Mouse (Mus musculus) testis, postnatal 10 days (tissue): ENCODE data around the gene Snx25.
"Not testable (repeated sequence)": the region's sequence is repeated elsewhere in the genome, so short reads cannot be mapped to it uniquely, and the experiment has no call there.

Experiments used
- DNase-seq: peaks from one replicate; pipeline ENCODE4 v3.0.0; 2021; ENCODE audit warnings: low spot score

Gene Snx25

DNA sequence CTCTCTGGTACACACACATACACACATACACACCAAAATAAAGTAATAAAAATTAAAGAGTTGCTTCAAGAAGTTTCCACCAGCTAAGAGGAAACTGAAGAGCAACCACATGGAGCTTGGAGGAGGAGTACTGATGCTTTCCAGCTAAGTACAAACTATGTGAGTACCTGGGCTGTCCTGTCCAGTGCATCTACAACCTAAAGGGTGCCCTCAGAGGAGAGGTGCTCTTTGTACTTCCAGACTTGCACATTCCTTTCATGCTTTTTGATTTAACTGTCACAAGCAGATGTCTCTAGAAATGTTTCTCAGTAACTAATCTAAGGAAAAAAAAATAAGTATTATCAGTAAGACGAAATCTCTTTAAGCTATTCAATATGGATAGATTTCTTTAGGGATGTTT lies 14.6 kb downstream of the Snx25 start:
- DNase-seq: no peak

GRCm38 (mm10) chr8:46135546-46135945 lies 16.4 kb downstream of the Snx25 start:
- not testable (repeated sequence) for DNase-seq

DNA sequence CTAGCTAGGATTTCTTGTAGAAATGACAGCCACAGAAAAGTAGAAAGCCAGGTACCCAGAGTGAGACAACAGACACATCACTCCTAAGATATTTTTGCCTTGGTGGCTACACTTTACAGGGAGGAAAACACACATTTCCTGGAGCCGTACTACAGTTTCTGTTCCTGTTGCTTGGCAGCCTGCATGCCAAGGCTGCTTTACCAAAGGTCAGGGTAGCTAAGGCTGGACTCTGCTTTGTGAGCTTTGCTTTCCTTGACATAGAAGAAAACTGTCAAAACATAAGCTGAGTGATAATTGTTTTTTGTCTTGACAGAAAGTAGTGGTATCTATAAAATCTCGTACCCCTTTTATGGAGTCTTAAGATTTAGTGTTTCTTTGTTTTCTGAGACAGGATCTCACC lies 21.5 kb downstream of the Snx25 start:
- DNase-seq: no peak

DNA sequence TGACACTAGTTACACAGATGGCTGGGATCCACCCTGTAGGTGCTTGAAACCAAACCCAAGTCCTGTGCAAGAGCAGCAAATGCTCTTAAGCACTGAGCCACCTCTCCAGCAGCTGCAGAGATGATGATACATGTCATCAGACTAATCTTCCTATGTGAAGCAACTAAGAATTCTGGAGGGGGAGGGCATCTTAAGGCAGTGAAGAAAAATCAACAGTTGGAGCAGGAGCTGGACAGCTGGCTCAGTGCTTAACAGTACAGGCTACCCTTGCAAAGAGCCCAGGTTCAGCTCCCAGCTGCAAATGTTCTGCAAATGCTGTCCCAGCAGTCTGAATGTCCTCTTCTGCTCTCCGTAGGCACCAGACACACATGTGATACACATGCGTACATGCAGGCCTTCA lies 29.5 kb downstream of the Snx25 start:
- no peak for DNase-seq

DNA sequence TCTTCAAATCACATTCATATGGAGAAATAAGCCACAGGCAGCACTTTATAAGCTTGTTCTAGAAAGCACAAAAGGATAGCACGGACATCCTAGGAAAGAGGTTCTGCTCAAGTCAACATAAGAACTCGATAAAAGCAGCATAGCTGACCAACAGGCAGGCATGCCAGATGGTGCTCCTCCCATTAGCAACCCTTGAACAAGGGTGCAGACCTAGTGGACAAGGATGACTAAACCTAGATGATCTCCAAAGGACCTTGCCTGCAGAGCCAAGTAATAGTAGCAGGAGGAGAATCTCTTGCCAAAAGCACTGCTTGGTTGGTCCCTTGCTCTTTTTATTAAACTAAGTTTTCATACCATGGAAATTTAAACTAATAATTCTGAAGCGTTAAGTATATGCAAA lies 32.8 kb downstream of the Snx25 start:
- no peak for DNase-seq

- DNase-seq: no peak
Observed at GRCm38 (mm10) chr8:46117172-46117571, 34.8 kb downstream of the Snx25 start.

- DNase-seq: not testable (repeated sequence)
Observed at GRCm38 (mm10) chr8:46113421-46114170, 38.4 kb downstream of the Snx25 start.

GRCm38 (mm10) chr8:46107690-46108089 lies 44.3 kb downstream of the Snx25 start:
- DNase-seq: no peak

DNA sequence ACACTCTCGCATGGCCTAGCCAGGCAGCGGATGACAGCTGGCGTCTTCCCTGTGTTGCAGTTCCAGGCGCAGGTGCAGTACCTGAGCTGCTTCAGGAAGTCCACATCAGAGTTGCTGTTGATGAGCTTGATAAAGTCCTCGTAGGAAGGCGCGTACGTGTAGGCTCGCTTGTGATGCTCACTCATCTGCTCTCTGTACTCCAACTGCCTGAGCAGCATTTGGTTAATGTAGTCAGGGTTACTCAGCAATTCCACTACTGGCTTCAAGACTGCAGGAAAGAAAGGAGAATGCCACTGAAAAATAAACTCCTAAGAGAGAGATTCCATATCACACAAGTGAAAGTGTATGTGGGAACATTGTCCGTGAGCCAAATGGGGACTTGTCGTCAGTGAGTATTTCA lies 48.5 kb downstream of the Snx25 start:
- DNase-seq: no peak

GRCm38 (mm10) chr8:46092667-46093360 lies 59.1 kb downstream of the Snx25 start:
- no peak for DNase-seq

DNA sequence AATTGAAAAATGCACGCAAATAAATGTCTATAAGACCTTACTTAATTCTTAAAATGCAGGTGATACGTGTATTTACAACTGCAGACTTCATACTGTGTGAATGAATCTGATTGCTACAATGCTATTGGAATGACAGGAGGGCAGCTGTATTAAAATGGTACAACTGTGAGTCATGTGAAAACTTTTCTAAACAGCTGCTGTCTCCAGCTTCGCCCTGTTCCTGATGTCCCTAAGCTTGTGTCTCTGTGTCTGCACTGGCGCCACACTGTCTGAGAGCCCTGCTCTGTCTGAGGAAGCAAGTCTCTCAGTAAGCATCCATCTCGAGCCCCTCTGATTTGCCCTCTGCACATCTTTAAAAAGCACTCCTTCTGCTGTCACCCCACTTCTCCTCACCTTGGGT lies 68.8 kb downstream of the Snx25 start:
- no peak for DNase-seq

DNA sequence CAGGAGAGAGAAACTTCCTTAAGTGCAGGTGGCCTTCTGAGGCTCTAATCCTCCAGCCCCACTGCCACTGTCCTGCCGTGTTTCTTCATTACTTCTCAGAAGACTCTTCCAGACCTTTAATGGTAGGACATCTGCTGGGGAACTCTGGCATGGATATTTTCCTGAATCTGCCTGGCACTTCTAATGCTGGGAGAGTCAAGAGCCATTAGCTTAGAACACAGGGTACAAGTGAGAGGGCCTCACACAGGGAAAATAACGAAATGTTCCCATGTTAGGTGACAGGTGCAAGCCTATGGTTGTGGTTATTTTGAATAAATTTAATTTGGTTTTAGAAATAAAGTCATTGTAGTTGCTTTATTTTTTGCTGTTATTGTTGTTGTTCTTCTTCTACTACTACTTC lies 70.9 kb downstream of the Snx25 start:
- no peak for DNase-seq

- no peak for DNase-seq
Observed at GRCm38 (mm10) chr8:46078866-46079265, 73.1 kb downstream of the Snx25 start.

- DNase-seq: no peak
Observed at GRCm38 (mm10) chr8:46075223-46075622, 76.7 kb downstream of the Snx25 start.

DNA sequence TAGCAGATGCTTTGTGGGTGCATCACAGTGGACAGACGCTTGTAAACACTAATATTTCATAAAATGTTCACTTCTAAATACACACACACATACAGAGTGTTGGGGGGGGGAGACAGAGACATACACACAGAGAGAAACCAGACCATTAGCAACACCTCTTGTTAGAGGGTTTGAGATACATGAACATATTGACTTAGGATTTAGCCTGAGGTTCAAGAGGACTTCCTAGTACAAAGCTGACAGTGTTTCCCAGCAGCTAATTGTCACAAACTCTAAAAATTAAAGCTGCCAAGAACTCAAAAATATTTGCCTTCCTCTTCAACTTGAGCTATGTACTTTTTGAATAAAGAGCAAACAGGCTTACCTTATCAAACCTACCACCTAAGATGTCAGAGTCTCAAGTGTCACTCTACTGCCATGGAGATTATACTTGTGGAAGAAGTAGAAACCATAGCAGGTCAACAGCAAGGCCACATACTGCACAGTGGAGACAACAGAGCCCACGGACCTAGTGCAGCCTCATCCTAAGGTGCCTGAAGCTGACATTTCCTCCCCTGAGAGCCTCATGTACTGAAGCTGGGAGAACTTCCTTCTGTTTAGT lies 78.3 kb downstream of the Snx25 start:
- DNase-seq: no peak

GRCm38 (mm10) chr8:46072798-46073197 lies 79.2 kb downstream of the Snx25 start:
- DNase-seq: no peak

DNA sequence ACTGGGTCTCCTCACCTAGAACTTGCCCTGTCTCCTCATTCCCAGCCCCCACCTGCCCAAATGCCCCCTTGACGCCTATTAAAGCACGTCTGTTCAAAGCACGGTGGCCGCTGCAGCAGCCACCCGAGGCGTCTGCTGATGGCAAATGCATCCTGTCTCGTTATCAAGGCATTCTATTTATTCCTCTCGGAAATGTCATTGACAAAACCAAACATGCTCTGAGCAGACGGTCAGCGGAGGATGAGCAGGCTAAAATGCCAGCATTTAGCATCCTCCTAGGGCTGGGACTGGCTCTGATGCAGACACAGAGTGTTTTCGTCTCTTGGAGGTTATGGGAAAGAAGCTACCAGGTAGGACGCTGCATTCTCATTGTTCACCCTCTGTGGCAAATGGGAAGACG lies 111.7 kb downstream of the Snx25 start:
- no peak for DNase-seq

GRCm38 (mm10) chr8:46039666-46040065 lies 112.3 kb downstream of the Snx25 start:
- DNase-seq: no peak

GRCm38 (mm10) chr8:46036217-46036616 lies 115.7 kb downstream of the Snx25 start:
- no peak for DNase-seq

DNA sequence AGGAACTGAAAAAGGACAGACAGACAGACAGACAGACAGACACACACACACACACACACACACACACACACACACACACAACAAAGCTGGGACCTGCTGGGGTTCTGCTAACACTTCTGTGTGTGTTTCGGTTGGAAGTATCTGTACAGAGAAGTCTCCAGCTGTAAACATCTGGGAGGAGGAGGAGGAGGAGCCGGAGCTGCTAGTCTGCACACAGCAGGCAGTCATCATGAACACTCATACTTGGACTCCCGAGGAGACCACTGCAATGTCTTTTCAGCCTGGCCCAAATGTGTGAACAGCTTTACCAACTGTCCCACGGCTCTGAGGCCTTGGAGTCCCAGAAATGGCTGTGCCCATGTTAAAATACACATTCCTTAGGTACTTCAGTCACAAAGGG lies 127.6 kb downstream of the Snx25 start:
- no peak for DNase-seq

- no peak for DNase-seq
Observed at GRCm38 (mm10) chr8:46022758-46023157, 129.2 kb downstream of the Snx25 start.

DNA sequence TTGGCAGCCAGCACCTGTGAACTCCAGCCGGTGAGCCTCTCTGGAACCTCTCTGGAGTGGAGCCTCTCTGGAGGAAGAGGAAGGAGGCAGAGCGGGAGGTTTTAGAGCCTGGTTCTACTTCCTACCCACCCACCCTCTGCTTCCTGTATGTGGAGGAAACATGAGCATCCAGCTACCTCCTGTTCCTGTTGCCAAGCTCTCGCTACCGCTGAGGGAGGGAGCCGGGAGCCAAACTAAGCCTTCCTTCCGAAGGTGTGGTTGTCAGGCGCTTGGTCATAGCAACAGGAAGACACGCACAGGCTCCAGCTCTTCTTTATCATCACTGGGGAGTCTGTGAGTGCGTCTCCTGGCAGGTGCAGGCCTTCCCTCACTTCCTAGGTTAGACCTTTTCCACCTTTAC lies 129.8 kb downstream of the Snx25 start:
- DNase-seq: no peak
